Mouse (Mus musculus) intestine, embryonic 15.5 days (tissue): ENCODE data around the gene Grik3. TPM values are rescaled to one million over a fixed set of nuclear protein-coding genes. Genes with fewer than 3 reads are reported as not detected.

Experiments used
- ATAC-seq: fragments of 200-750 bp; cut with Nextera tagmentation; 2 replicates; pipeline ENCODE4 v1.8.0; 2017; ENCODE audit warnings: moderate TSS enrichment, moderate library complexity
- H3K27ac ChIP-seq: fragments of 300-500 bp; sonication (generic); 2 replicates; pipeline ENCODE4 v1.5.1; 2015; ENCODE audit warnings: mild to moderate bottlenecking, inconsistent platforms
- H3K27me3 ChIP-seq: fragments of 300-500 bp; sonication (generic); replicated peaks from 2 replicates; pipeline ENCODE4 v1.6.1; 2015; ENCODE audit warnings: inconsistent platforms
- H3K36me3 ChIP-seq: fragments of 300-500 bp; sonication (generic); 2 replicates; pipeline ENCODE4 v1.6.1; 2015; ENCODE audit warnings: inconsistent platforms
- H3K4me1 ChIP-seq: fragments of 300-500 bp; sonication (generic); replicated peaks from 2 replicates; pipeline ENCODE4 v1.6.1; 2015; ENCODE audit warnings: inconsistent platforms
- H3K4me2 ChIP-seq: fragments of 300-500 bp; sonication (generic); replicated peaks from 2 replicates; pipeline ENCODE4 v1.6.1; 2015; ENCODE audit warnings: mild to moderate bottlenecking, inconsistent platforms
- H3K4me3 ChIP-seq: fragments of 300-500 bp; sonication (generic); replicated peaks from 2 replicates; pipeline ENCODE4 v1.5.1; 2015; ENCODE audit warnings: inconsistent platforms
- H3K9ac ChIP-seq: fragments of 300-500 bp; sonication (generic); 2 replicates; pipeline ENCODE4 v1.6.1; 2015; ENCODE audit warnings: inconsistent platforms
- H3K9me3 ChIP-seq: fragments of 300-500 bp; sonication (generic); 2 replicates; pipeline ENCODE4 v1.6.1; 2016; ENCODE audit warnings: inconsistent platforms
- WGBS: fragments of 180-500 bp; shearing (Covaris S2); methylation state at CpG from one replicate; pipeline ENCODE4 v1.1.7; 2015; 5-methylcytosine and 5-hydroxymethylcytosine counted together
- polyA plus RNA-seq: library from polyadenylated mRNA; unstranded; fragments of >200 nt; fragmentation: Nextera tagmentation; extraction: Ambion mirVana; gene quantifications from 2 replicates; pipeline ENCODE4 v1.2.1, GENCODE M21; 2015

Gene Grik3
- polyA plus RNA-seq, 1 experiment from 2014 or later = 0.43 TPM

GRCm38 (mm10) chr4:125640921-125641663 lies 150.6 kb downstream of the Grik3 start:
- Histone ChIP-seq H3K4me3 (no peak overlapping the region), H3K4me2 (no peak overlapping the region), H3K9ac (no peak overlapping the region), H3K27me3 (no peaks in the 10 kb centered on the region), H3K9me3 (no peaks in the 10 kb centered on the region), H3K36me3 (no peaks in the 10 kb centered on the region), H3K27ac (no peak overlapping the region), H3K4me1 (no peaks in the 10 kb centered on the region)
- 73% methylated on average over 15 of the region's 15 CpGs for WGBS
- ATAC-seq = no peak

GRCm38 (mm10) chr4:125644581-125645568 lies 154.4 kb downstream of the Grik3 start:
- Histone ChIP-seq H3K36me3 (no peaks in the 10 kb centered on the region), H3K9me3 (no peaks in the 10 kb centered on the region), H3K27ac (no peak overlapping the region), H3K4me2 (no peak overlapping the region), H3K4me3 (no peak overlapping the region), H3K9ac (no peak overlapping the region), H3K27me3 (no peaks in the 10 kb centered on the region), H3K4me1 (no peaks in the 10 kb centered on the region)
- 78% methylated on average over 23 of the region's 23 CpGs for WGBS
- ATAC-seq = no peak

- 41% methylated on average over 24 of the region's 24 CpGs for WGBS
- Histone ChIP-seq H3K9me3 (no peaks in the 10 kb centered on the region), H3K4me1 (peaks cover 7% of the 10 kb centered on the region; the same call in 1 of the 2 replicates), H3K36me3 (no peaks in the 10 kb centered on the region), H3K4me3 (no peak overlapping the region), H3K4me2 (no peak overlapping the region), H3K9ac (no peak overlapping the region), H3K27ac (no peak overlapping the region), H3K27me3 (no peaks in the 10 kb centered on the region)
- no peak for ATAC-seq
These were observed 161.3 kb downstream of the Grik3 start for GRCm38 (mm10) chr4:125651676-125652246.

DNA sequence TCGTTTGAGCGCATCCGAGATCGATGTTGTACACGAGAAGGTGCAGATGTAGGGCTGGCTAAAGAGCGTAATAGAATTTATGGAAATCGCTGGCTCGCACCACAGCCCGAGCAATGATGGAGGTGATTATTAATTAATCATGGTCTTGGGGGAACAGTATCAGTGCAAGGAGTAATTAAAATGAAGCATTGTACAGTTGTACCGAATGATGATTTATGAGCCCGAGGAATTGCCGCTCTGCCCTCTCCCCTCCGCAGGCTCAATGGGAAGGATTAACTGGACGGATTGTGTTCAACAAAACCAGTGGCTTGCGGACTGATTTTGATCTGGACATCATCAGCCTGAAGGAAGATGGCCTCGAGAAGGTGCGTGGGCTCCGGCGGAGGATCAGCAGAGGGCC lies 165.5 kb downstream of the Grik3 start:
- ATAC-seq = no peak
- Histone ChIP-seq H3K27me3 (no peaks in the 10 kb centered on the region), H3K9ac (no peak overlapping the region), H3K36me3 (no peaks in the 10 kb centered on the region), H3K27ac (no peak overlapping the region), H3K4me2 (no peak overlapping the region), H3K4me1 (peaks cover 7% of the 10 kb centered on the region; the same call in 1 of the 2 replicates), H3K4me3 (no peak overlapping the region), H3K9me3 (no peaks in the 10 kb centered on the region)
- WGBS = 69% methylated on average over 19 of the region's 19 CpGs

DNA sequence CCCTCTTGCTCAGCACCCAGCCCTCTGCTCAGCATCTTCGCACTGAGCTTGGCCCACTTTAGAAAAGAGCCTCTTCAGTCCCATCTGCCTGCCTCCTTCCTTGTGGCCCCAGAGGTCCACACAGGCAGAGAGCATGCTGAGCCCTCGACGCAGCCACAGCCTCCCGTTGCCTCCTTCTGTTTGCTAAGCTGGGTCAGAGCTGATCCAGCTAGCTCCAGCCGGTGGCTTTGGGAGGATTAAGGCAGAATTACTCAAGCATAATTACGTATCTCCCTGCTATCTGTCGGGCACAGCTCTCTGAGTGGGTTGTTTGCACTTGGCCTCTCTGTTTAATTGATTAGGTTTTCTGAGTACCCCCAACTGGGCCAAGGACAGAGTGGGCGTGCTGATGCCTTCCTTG lies 167.9 kb downstream of the Grik3 start:
- no peaks in the 10 kb centered on the region for H3K27me3 ChIP-seq
- no peak overlapping the region for H3K4me3 ChIP-seq
- no peaks in the 10 kb centered on the region for H3K36me3 ChIP-seq
- H3K4me2 ChIP-seq = no peak overlapping the region
- 44% methylated on average over 8 of the region's 8 CpGs for WGBS
- no peak overlapping the region for H3K9ac ChIP-seq
- H3K4me1 ChIP-seq = no peaks in the 10 kb centered on the region
- ATAC-seq = no peak
- no peaks in the 10 kb centered on the region for H3K9me3 ChIP-seq
- H3K27ac ChIP-seq = no peak overlapping the region

DNA sequence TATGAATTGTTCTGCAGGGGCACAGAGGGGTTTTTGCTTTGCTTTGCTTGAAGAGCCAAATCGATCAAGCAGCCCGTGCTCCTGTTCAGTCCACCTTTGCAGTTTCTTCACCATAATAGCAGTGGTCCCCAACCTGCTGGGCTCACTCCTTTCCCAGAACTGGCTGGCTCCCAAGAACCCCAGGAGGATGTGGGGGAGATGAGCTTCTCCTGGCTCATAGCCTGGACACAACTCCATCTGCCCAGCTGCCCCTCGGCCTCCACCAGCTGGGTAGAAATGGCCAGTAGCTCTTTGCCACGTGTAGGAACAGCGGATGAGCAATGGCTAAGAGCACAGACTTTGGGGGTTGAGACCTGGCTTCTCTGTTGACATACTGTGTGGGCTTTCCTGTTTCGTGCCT lies 171.5 kb downstream of the Grik3 start:
- no peaks in the 10 kb centered on the region for H3K27me3 ChIP-seq
- no peak for ATAC-seq
- no peak overlapping the region for H3K27ac ChIP-seq
- H3K4me2 ChIP-seq = no peak overlapping the region
- no peaks in the 10 kb centered on the region for H3K4me1 ChIP-seq
- 84% methylated on average over 6 of the region's 6 CpGs for WGBS
- H3K4me3 ChIP-seq = no peak overlapping the region
- no peak overlapping the region for H3K9ac ChIP-seq
- no peaks in the 10 kb centered on the region for H3K9me3 ChIP-seq
- H3K36me3 ChIP-seq = no peaks in the 10 kb centered on the region

GRCm38 (mm10) chr4:125663262-125663661 lies 172.8 kb downstream of the Grik3 start:
- no peak for ATAC-seq
- WGBS = 69% methylated on average over 8 of the region's 8 CpGs
- Histone ChIP-seq H3K36me3 (no peaks in the 10 kb centered on the region), H3K4me2 (no peak overlapping the region), H3K4me3 (no peak overlapping the region), H3K27ac (no peak overlapping the region), H3K4me1 (no peaks in the 10 kb centered on the region), H3K27me3 (no peaks in the 10 kb centered on the region), H3K9ac (no peak overlapping the region), H3K9me3 (no peaks in the 10 kb centered on the region)

GRCm38 (mm10) chr4:125665955-125666354 lies 175.5 kb downstream of the Grik3 start:
- H3K4me2 ChIP-seq = no peak overlapping the region
- no peak overlapping the region for H3K4me3 ChIP-seq
- no peak for ATAC-seq
- H3K9ac ChIP-seq = no peak overlapping the region
- H3K27me3 ChIP-seq = no peaks in the 10 kb centered on the region
- H3K27ac ChIP-seq = no peak overlapping the region
- no peaks in the 10 kb centered on the region for H3K9me3 ChIP-seq
- 72% methylated on average over 5 of the region's 5 CpGs for WGBS
- no peaks in the 10 kb centered on the region for H3K4me1 ChIP-seq
- no peaks in the 10 kb centered on the region for H3K36me3 ChIP-seq

DNA sequence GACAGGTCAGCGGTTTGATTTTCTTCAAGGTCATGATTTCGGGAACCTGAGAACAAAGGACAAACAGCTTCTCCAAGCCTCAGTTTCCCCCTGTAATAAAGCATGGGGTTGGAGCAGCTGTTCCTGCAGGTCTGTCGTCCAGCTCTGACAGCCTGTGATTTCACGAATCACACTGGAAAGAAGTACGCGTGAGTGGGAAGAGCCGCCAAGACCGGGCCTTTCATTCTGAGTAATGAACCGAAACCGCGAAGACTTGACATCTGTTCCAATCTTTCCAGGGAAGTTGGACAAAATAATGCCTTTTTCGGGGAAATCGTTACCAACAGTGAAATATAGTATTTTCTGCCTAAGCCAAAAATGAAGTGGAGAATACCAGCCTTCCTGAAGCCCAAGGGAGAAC lies 191.5 kb downstream of the Grik3 start:
- WGBS = 92% methylated on average over 13 of the region's 13 CpGs
- Histone ChIP-seq H3K4me2 (no peak overlapping the region), H3K36me3 (no peaks in the 10 kb centered on the region), H3K27me3 (no peaks in the 10 kb centered on the region), H3K4me1 (no peaks in the 10 kb centered on the region), H3K9ac (no peak overlapping the region), H3K9me3 (no peaks in the 10 kb centered on the region), H3K4me3 (no peak overlapping the region), H3K27ac (no peak overlapping the region)
- ATAC-seq = no peak

- Histone ChIP-seq H3K36me3 (no peaks in the 10 kb centered on the region), H3K27ac (no peak overlapping the region), H3K4me2 (no peak overlapping the region), H3K27me3 (no peaks in the 10 kb centered on the region), H3K4me3 (no peak overlapping the region), H3K9ac (no peak overlapping the region), H3K9me3 (no peaks in the 10 kb centered on the region), H3K4me1 (no peaks in the 10 kb centered on the region)
- 33% methylated on average over 8 of the region's 8 CpGs for WGBS
- no peak for ATAC-seq
These were observed 196.6 kb downstream of the Grik3 start for GRCm38 (mm10) chr4:125687078-125687477.

- H3K36me3 ChIP-seq = no peaks in the 10 kb centered on the region
- H3K9me3 ChIP-seq = no peaks in the 10 kb centered on the region
- no peak overlapping the region for H3K27ac ChIP-seq
- no peaks in the 10 kb centered on the region for H3K4me1 ChIP-seq
- ATAC-seq = no peak
- no peak overlapping the region for H3K9ac ChIP-seq
- H3K4me3 ChIP-seq = no peak overlapping the region
- no peak overlapping the region for H3K4me2 ChIP-seq
- 47% methylated on average over 6 of the region's 6 CpGs for WGBS
- peaks cover 32% of the 10 kb centered on the region for H3K27me3 ChIP-seq
These were observed 204.9 kb downstream of the Grik3 start for GRCm38 (mm10) chr4:125695431-125695830.

DNA sequence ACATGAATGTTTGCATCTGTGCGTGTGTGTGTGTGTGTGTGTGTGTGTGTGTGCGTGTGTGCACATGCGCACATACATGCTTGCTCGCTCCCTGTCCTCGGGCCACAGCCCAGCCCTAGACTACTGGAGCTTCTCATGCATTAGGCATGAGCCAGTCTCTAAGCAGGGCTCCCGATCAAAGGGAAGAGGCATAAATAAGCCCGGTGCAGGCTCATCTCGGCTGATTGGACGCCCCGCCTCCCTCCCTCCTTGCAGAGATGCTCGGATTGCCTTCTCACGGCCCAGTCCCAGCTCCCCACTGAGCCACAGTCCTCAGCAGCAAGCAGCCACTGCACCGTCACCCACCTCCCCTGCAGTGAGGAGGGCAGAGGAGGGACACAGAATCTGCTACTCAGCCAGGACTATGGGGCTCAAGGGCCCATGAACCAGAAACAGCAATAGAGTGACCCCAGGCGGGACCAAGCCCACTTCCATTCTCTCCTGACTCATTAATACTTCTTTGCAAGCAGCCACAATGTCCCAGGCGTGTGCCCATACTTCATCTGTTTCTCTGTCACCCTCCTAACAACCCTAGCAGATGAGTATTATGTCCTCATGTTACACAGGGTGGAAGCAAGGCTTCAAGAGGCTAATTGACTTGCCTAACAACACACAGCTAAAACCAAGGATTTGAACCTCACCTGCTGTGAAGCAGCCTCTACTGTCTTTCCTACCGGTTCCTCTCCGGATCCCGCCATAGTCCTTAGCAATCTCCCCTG lies 205.9 kb downstream of the Grik3 start:
- Histone ChIP-seq H3K4me3 (no peak overlapping the region), H3K4me2 (no peak overlapping the region), H3K9me3 (no peaks in the 10 kb centered on the region), H3K36me3 (no peaks in the 10 kb centered on the region), H3K27me3 (peaks cover 32% of the 10 kb centered on the region), H3K4me1 (no peaks in the 10 kb centered on the region), H3K9ac (no peak overlapping the region), H3K27ac (no peak overlapping the region)
- ATAC-seq = no peak
- 29% methylated on average over 17 of the region's 18 CpGs for WGBS
